Mouse (Mus musculus) heart, postnatal 10 days (tissue): ENCODE measurements at regions not wholly inside any gene's neighbourhood (a gene's known extent, or its start where the extent isn't known, plus 50 kb on each side); places are given as distances from the start of the nearest gene placed in this dataset.

Source experiments
- DNase-seq, 2 experiments: peaks; one replicate each; pipeline ENCODE4 v3.0.0; 2021
- intact Hi-C: fragments of 180-260 bp; cut with DNase I; formaldehyde crosslinking; loops from one replicate; pipeline ENCODE4 v1.15.1; 2025

- intact Hi-C loops = no loop called here
- DNase-seq = no peak
These were observed 168.3 kb upstream of the Spdye4c start for GRCm38 (mm10) chr2:128422677-128423076.

GRCm38 (mm10) chr2:128424236-128424635, 166.8 kb upstream of the Spdye4c start:
- intact Hi-C loops = no loop called here

GRCm38 (mm10) chr2:128427181-128427880, 163.7 kb upstream of the Spdye4c start:
- DNase-seq = no peak
- intact Hi-C loops = loop anchor here (5.0 kb wide), 1 partner anchor 80 kb away; no protein-coding TSS in a partner anchor

More at GRCm38 (mm10) chr2:128424236-128424635, 166.8 kb upstream of the Spdye4c start:
- DNase-seq = no peak

GRCm38 (mm10) chr2:128428154-128428553, 162.9 kb upstream of the Spdye4c start:
- peak; percentile 38 to 43 for DNase-seq

GRCm38 (mm10) chr2:128428651-128429633, 162.1 kb upstream of the Spdye4c start:
- intact Hi-C loops = loop anchor here (5.0 kb wide), 1 partner anchor 78 kb away; no protein-coding TSS in a partner anchor
- peak; percentile 78 to 82 for DNase-seq

More at GRCm38 (mm10) chr2:128428154-128428553, 162.9 kb upstream of the Spdye4c start:
- intact Hi-C loops = loop anchor here (5.0 kb wide), 1 partner anchor 79 kb away; no protein-coding TSS in a partner anchor

DNA sequence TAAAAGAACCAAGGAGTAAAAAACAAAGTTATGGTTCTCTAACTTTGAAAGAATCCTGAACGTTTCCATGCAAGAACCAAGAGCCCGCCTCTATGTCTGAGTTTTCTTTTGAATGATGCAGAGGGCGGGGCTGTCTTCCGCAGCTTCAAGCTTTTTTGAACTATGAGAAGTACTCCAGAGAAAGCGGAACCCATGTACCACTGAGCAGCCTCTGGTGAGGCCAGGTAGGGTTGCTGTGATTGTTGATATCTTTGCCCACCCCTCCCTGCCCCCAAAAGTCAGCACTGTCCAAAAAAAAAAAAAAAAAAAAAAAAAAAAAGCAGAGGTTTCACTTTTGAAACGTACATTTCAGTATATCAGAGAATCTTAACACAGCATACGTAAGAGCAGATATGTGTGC, 161.2 kb upstream of the Spdye4c start:
- intact Hi-C loops = loop anchor here (5.0 kb wide), 1 partner anchor 78 kb away; no protein-coding TSS in a partner anchor
- peak in 1 of 2 experiments; percentile 55 for DNase-seq

DNA sequence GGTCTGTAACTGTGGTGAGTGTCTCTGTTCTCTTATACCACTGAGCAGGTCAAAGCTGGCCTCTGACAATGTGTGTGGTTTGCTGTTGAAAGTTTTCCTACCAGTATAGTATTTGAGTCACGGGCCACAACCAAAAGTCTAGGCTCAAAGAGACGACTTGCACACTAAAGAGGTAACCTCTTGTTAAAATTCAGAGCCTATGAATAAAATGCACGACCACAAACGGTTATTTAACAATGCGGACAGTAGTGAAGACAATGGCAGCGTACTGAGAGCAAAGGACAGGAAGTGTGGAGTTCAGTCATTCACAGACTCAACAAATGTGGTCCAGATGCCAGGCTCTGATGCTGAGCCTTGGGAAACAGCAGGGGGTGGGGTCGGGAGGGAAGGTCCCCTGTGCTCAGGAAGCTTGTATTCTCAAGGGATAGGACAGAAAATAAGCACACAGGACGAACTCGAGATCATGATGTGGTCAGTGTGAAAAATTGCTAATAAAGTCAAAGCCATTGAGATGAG, 160.2 kb upstream of the Spdye4c start:
- no peak for DNase-seq
- intact Hi-C loops = no loop called here

GRCm38 (mm10) chr2:128431751-128432150, 159.3 kb upstream of the Spdye4c start:
- intact Hi-C loops = no loop called here
- peak in 1 of 2 experiments; percentile 35 for DNase-seq

GRCm38 (mm10) chr2:128432741-128433140, 158.3 kb upstream of the Spdye4c start:
- no peak for DNase-seq
- intact Hi-C loops = no loop called here

- intact Hi-C loops = no loop called here
- no peak for DNase-seq
These were observed 157.4 kb upstream of the Spdye4c start for GRCm38 (mm10) chr2:128433553-128434081.

- no peak for DNase-seq
- intact Hi-C loops = no loop called here
These were observed 156.6 kb upstream of the Spdye4c start for GRCm38 (mm10) chr2:128434200-128434977.

- DNase-seq = no peak
- intact Hi-C loops = no loop called here
These were observed 154.6 kb upstream of the Spdye4c start for GRCm38 (mm10) chr2:128436378-128436777.

DNA sequence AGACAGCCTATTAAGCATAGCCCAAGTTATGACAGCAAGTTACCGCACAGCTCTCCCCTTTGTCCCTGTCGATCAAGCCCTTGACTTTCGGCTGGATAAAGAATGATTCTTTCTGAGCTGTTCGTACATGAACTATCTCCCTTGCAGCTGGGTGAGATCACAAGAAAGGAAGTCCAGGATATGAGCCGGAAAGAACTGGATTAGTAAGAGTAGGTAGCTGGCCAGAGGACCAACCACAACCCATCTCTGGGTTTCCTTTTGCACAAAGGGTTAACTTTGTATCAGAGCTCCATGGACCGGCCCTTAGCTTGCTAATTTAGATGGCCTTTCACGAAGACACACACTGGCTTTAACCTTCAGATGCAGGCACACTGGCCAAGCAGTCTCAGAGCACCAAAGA, 153.3 kb upstream of the Spdye4c start:
- intact Hi-C loops = no loop called here

DNA sequence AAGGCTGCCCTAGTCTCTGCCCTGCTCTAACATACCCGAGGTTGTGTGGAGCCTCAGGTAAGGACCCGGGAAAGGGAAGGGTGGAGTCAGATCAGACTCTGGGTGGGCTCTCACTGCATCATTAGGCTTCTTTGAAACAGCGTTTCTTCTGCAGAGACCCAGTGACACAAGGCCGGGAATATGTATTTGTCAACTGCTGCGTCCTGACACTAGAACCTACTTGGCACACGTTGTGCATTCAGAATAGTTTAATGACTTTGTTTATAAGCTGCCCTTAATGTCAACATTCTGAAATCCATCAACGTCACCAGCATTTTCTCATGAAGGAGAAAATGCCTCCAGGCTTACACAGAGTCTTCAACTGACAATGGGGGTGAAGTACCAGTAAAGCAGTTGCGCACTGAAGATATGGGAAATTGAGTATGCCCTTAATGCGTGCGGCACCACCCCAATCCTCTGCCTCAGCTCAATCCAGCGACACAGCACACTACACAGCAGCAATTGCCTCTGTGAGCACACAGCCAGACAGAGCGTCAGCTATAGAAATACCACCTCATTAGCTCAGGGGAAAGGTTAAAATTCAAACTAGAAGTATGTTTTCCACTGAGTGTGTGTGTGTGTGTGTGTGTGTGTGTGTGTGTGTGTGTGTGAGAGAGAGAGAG, 152.7 kb upstream of the Spdye4c start:
- intact Hi-C loops = no loop called here
- no peak for DNase-seq

More for the DNA sequence above, 153.3 kb upstream of the Spdye4c start:
- no peak for DNase-seq

GRCm38 (mm10) chr2:128438897-128439296, 152.1 kb upstream of the Spdye4c start:
- DNase-seq = no peak
- intact Hi-C loops = no loop called here

DNA sequence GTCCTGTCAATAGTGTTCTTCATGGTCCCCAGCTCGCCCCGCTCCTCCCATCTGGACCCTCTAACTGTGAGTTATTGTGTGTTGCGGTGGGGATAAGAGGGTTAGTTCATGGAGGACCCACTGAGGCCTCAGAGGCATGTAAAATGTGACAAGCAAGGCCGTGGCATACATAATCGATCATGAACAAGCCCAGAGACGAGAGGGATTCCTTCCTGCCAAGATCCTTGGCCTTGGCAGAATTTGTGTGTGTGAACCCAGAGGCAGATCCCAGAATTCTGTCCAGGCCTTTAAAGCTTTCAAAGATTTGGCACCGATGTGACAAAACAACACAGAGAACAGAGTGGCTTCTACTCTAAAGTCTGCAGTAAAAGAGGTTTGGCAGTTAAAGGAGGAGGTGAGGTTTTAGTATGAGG, 146.4 kb upstream of the Spdye4c start:
- no peak for DNase-seq
- intact Hi-C loops = no loop called here

- DNase-seq = no peak
- intact Hi-C loops = no loop called here
These were observed 145.6 kb upstream of the Spdye4c start for GRCm38 (mm10) chr2:128445443-128445842.

GRCm38 (mm10) chr2:128449294-128449693, 141.7 kb upstream of the Spdye4c start:
- intact Hi-C loops = no loop called here
- no peak for DNase-seq

DNA sequence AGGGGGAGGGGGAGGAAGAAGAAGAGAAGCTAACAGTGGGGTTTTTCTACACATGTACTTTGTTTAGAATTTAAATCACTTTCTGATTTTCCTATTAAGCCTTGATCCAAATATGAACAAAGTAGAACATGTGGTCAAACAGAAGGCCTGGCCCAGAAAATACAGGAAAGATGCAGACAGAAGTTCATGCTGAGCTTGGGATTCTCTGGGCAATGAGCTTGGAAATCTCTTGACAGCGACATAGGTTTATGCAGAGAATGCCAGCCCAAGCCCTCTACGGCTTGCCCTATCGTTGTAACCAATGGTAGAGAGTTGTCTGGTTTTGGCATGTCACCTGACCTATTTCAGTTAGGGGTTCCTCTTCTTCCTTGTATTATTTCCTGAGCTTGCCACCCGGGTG, 141.0 kb upstream of the Spdye4c start:
- no peak for DNase-seq
- intact Hi-C loops = no loop called here
